Mouse (Mus musculus) c-Kit-positive CD71-negative TER-119-negative erythroid progenitor cells, embryonic 14.5 days (primary cell): ENCODE data around the gene Lck.
A peak's percentile ranks its signal among the peaks of the same experiment; 100 is the strongest.
"Not testable (repeated sequence)": the region's sequence is repeated elsewhere in the genome, so short reads cannot be mapped to it uniquely, and the experiment has no call there.

Experiments used
- DNase-seq: peaks from one replicate; pipeline ENCODE4 v3.0.0-alpha.2; 2013; ENCODE audit warnings: low read depth

The Lck gene

GRCm38 (mm10) chr4:129555421-129555861, 18.0 kb downstream of the Lck start:
- peak; percentile 59 for DNase-seq

- not testable (repeated sequence) for DNase-seq
These were observed 18.9 kb downstream of the Lck start for GRCm38 (mm10) chr4:129554512-129554911.

- DNase-seq, result no peak
These were observed 23.1 kb downstream of the Lck start for GRCm38 (mm10) chr4:129550295-129550694.

- no peak for DNase-seq
These were observed 24.1 kb downstream of the Lck start for GRCm38 (mm10) chr4:129549306-129549705.

GRCm38 (mm10) chr4:129547631-129548030, 25.8 kb downstream of the Lck start:
- not testable (repeated sequence) for DNase-seq

- DNase-seq, result no peak
These were observed 29.3 kb downstream of the Lck start for GRCm38 (mm10) chr4:129544106-129544505.

- peak; percentile 96 for DNase-seq
These were observed 30.8 kb downstream of the Lck start, which contains the start of gene Hdac1 for GRCm38 (mm10) chr4:129542592-129543141. Hdac1 (minus strand) TSS chr4:129542713.

GRCm38 (mm10) chr4:129541868-129542591, 31.4 kb downstream of the Lck start:
- DNase-seq, result no peak

GRCm38 (mm10) chr4:129540012-129540411, 33.4 kb downstream of the Lck start:
- DNase-seq, result no peak

- not testable (repeated sequence) for DNase-seq
These were observed 44.5 kb downstream of the Lck start for GRCm38 (mm10) chr4:129528901-129529300.

- no peak for DNase-seq
These were observed 47.6 kb downstream of the Lck start for GRCm38 (mm10) chr4:129525889-129526288.

GRCm38 (mm10) chr4:129525338-129525737, 48.1 kb downstream of the Lck start:
- no peak for DNase-seq

GRCm38 (mm10) chr4:129518519-129518918, 54.9 kb downstream of the Lck start:
- DNase-seq, result no peak

- no peak for DNase-seq
These were observed 56.5 kb downstream of the Lck start for GRCm38 (mm10) chr4:129516925-129517324.

GRCm38 (mm10) chr4:129514300-129514898, 59.0 kb downstream of the Lck start:
- DNase-seq, result peak; percentile 45

GRCm38 (mm10) chr4:129513891-129514290, 59.5 kb downstream of the Lck start:
- no peak for DNase-seq

- peak; percentile 73 for DNase-seq
These were observed 60.2 kb downstream of the Lck start, which contains the start of gene Marcksl1 for GRCm38 (mm10) chr4:129513086-129513767. Marcksl1 (plus strand) TSS chr4:129513581.

- DNase-seq, result no peak
These were observed 61.9 kb downstream of the Lck start for GRCm38 (mm10) chr4:129511413-129512096.

- DNase-seq, result no peak
These were observed 62.6 kb downstream of the Lck start for GRCm38 (mm10) chr4:129510723-129511412.

GRCm38 (mm10) chr4:129509650-129510049, 63.8 kb downstream of the Lck start:
- no peak for DNase-seq
